7 mouse cellular contexts compared by ENCODE assay signal in the genomic region with DNA sequence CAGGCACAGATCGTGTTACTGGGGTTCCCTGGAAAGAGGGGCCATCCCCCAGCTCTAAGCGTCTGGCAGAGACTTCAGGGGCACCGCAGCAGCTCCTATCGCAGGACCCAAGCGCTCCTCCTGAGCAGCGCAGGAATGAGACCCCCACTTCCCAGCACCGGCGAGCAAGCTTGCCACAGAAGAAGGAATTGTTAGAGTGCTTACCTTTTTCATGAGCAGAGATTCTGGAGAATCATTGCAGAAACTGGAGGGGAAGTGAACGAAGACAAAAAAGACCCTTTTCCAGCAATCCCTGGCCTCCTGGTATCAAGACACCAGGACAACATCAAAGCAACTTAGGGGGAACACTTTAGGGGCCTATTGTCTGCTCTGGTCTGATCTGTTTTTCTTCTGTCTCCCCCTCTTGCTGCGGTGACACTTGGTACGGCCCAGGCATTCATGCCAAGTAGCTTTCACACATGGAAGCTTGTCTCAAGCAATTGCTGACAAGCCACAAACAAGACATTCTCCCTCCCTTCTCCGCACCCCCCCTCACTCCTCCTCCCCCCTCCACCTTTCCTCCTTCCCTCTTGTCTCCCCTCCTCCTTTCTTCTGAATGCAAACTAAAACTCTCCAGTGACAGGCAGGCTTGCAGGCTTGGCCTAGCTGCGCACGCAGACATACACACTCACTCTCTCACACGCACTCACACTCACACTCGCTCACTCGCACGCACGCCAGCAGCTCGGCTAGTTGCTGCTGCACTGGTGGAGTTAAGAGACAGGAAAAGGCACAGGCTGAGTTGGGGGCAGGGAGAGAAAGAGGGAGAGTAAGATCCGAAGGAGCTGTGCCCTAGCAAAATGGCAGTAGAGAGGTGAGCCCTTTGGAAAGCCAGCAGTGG. TPM values are rescaled to one million over a fixed set of nuclear protein-coding genes. Genes with fewer than 3 reads are reported as not detected.
DNase-seq lines count a peak whose midpoint lies in the region; ATAC-seq lines count a peak whose summit lies in the region.

A gene (minus strand): TSS at position 365 of the 880 bp plus-strand sequence.

- under 1% methylated on average over 21 of the region's 21 CpGs for WGBS in intestine, embryonic 16.5 days

- peak within 1 kb of the TSS; percentile 76 for H3K4me3 ChIP-seq in intestine, embryonic 16.5 days (ENCODE audit: low read length)

- H3K27ac ChIP-seq in intestine, embryonic 16.5 days (ENCODE audit: low read length) = peak within 1 kb of the TSS; percentile 96

- ATAC-seq in intestine, embryonic 16.5 days = peak; percentile 84

- H3K36me3 ChIP-seq in intestine, embryonic 16.5 days (ENCODE audit: control insufficient read depth, insufficient read depth, low read length) = no peaks in the 10 kb centered on the region

- peak within 1 kb of the TSS; percentile 88 for H3K9ac ChIP-seq in intestine, embryonic 16.5 days (ENCODE audit: low read depth, low read length)

- peak; percentile 72 for DNase-seq in adrenal gland, adult 8-10 months
- DNase-seq in embryo, embryonic 11 days = peak; percentile 90
- DNase-seq in gonadal fat pad, adult 2 months (ENCODE audit: low read depth) = peak; percentile 52
- peak; percentile 85 to 93 for DNase-seq in left cerebral cortex, postnatal 25 days (ENCODE audit: low spot score in 2 of 2)
- DNase-seq in mesoderm, embryonic 11.5 days (ENCODE audit: low read depth, low spot score) = peak; percentile 93
- DNase-seq in right cerebral cortex, postnatal 36 days (ENCODE audit: low spot score in 2 of 2) = peak; percentile 79 to 84

- H3K4me2 ChIP-seq in intestine, embryonic 16.5 days (ENCODE audit: low read depth, low read length) = peak within 1 kb of the TSS; percentile 83

- no peaks in the 10 kb centered on the region for H3K9me3 ChIP-seq in intestine, embryonic 16.5 days (ENCODE audit: control insufficient read depth, low read length)

- H3K4me1 ChIP-seq in intestine, embryonic 16.5 days (ENCODE audit: control insufficient read depth, insufficient read depth, low read length) = peaks cover 7% of the 10 kb centered on the region

- no peaks in the 10 kb centered on the region for H3K27me3 ChIP-seq in intestine, embryonic 16.5 days (replicated peaks; ENCODE audit: control insufficient read depth, insufficient read depth, low read length)

- intact Hi-C loops in left cerebral cortex, postnatal 25 days (cut with DNase I) = loop anchor here (1.0 to 5.0 kb wide), 2 partner anchors 70 to 225 kb away; no protein-coding TSS in a partner anchor

RNA-seq across cellular contexts. Expression of the gene that starts here (rescaled TPM):
- total RNA-seq in adrenal gland, adult 8-10 months (2022) = 10 to 100 TPM; 19.2 to 27.4 (median 25.3) TPM
- 8.3 and 13.0 TPM in 2 replicates for polyA plus RNA-seq in gonadal fat pad, adult 2 months (2012; rRNA removed)
- 35.9 and 37.4 TPM in 2 replicates for polyA plus RNA-seq in intestine, embryonic 16.5 days (2015; fragmentation: Nextera tagmentation; extraction: Ambion mirVana)
- total RNA-seq in left cerebral cortex, postnatal 25 days (2021) = 10 to 100 TPM; 46.0 to 53.5 TPM

Comparison
In these comparisons a context has a peak if more than half of its experiments do, and no peak if none do; other contexts are left out.
1. Peak in every context shown above with its lines: DNase-seq, ATAC-seq, H3K4me3 ChIP-seq and H3K27ac ChIP-seq.